Mouse (Mus musculus): ENCODE results near the gene Plekhg1.

DNA sequence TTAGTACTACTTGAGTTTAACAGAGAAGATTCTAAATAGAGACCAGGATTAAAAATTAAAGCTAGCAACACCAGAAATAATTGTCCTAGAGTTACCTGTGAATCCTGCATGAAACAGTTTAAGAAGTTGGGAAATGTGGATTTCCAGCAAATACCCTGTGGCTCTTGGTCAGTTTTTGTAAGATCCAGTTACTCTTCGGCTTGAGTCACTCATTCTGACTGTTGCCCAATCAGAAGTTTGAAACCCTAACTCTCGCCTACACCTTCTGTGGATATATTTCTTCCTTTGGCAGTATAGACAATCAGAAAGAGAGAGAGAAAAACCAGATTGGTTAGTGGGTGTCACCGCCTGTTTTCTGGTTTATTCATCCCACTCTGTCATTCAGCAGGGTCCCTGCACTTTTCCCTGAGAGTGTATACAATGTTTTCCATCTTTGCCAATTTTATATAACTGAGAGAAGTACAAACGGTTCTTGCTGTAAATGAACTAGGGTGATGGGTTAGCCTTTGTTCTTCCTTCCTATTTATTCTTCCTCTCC, 187.9 kb downstream of the Plekhg1 start:
- TF ChIP-seq CTCF (IDR thresholded peaks at IDR 0.05) (no peak), EP300 (IDR thresholded peaks at IDR 0.05; ENCODE audit: insufficient read depth, low read depth, low read length) (no peak)
